Mouse (Mus musculus) hindbrain, embryonic 11.5 days (tissue): ENCODE results near the gene Ffar2. TPM values are rescaled to one million over a fixed set of nuclear protein-coding genes. Genes with fewer than 3 reads are reported as not detected.
A peak's percentile ranks its signal among the peaks of the same experiment; 100 is the strongest.

Source experiments
- ATAC-seq: fragments of 200-750 bp; cut with Nextera tagmentation; 2 replicates; pipeline ENCODE4 v1.8.0; 2017; ENCODE audit warnings: mild to moderate bottlenecking, moderate TSS enrichment, moderate library complexity; ENCODE audit not compliant: low FRiP score
- DNase-seq: peaks from one replicate; pipeline ENCODE4 v3.0.0-alpha.2; 2015; ENCODE audit warnings: low spot score
- H3K27ac ChIP-seq: fragments of 300-500 bp; sonication (generic); 2 replicates; pipeline ENCODE4 v1.5.1; 2014; ENCODE audit warnings: mild to moderate bottlenecking, low read depth, low read length
- H3K27me3 ChIP-seq: fragments of 300-500 bp; sonication (generic); 2 replicates; pipeline ENCODE4 v1.6.1; 2014; ENCODE audit warnings: mild to moderate bottlenecking, low read length, moderate library complexity, mixed read lengths; ENCODE audit not compliant: control insufficient read depth, insufficient read depth
- H3K36me3 ChIP-seq: fragments of 300-500 bp; sonication (generic); 2 replicates; pipeline ENCODE4 v1.6.1; 2014; ENCODE audit warnings: mild to moderate bottlenecking, low read length, moderate library complexity, mixed read lengths; ENCODE audit not compliant: control insufficient read depth, insufficient read depth
- H3K4me1 ChIP-seq: fragments of 300-500 bp; sonication (generic); replicated peaks from 2 replicates; pipeline ENCODE4 v1.6.1; 2014; ENCODE audit warnings: low read length, mixed read lengths; ENCODE audit not compliant: control insufficient read depth, insufficient read depth
- H3K4me2 ChIP-seq: fragments of 300-500 bp; sonication (generic); replicated peaks from 2 replicates; pipeline ENCODE4 v1.6.1; 2014; ENCODE audit warnings: mild to moderate bottlenecking, low read depth, low read length
- H3K4me3 ChIP-seq: fragments of 300-500 bp; sonication (generic); 2 replicates; pipeline ENCODE4 v1.5.1; 2014; ENCODE audit warnings: low read depth, low read length
- H3K9ac ChIP-seq: fragments of 300-500 bp; sonication (generic); 2 replicates; pipeline ENCODE4 v1.6.1; 2014; ENCODE audit warnings: low read depth, low read length
- H3K9me3 ChIP-seq: fragments of 300-500 bp; sonication (generic); 2 replicates; pipeline ENCODE4 v1.6.1; 2016; ENCODE audit warnings: low read length; ENCODE audit not compliant: control insufficient read depth
- WGBS: fragments of 180-500 bp; shearing (Covaris S2); extraction: QIAGEN DNeasy Blood & Tissue Kit; methylation state at CpG from one replicate; pipeline ENCODE4 v1.1.7; 2014; 5-methylcytosine and 5-hydroxymethylcytosine counted together
- polyA plus RNA-seq: library from polyadenylated mRNA; unstranded; fragments of >200 nt; fragmentation: Nextera tagmentation; extraction: Ambion mirVana; gene quantifications from 2 replicates; pipeline ENCODE4 v1.2.1, GENCODE M21; 2014

Ffar2 gene
- polyA plus RNA-seq, 1 experiment from 2014 or later, result 0.20 TPM

- H3K36me3 ChIP-seq, result no peaks in the 10 kb centered on the region
- 79% methylated on average over 10 of the region's 10 CpGs for WGBS
- ATAC-seq, result no peak
- no peaks in the 10 kb centered on the region for H3K4me1 ChIP-seq
- no peaks in the 10 kb centered on the region for H3K27me3 ChIP-seq
- H3K9ac ChIP-seq, result no peak overlapping the region
- no peak overlapping the region for H3K4me3 ChIP-seq
- no peak for DNase-seq
- no peak overlapping the region for H3K27ac ChIP-seq
- H3K4me2 ChIP-seq, result no peak overlapping the region
- H3K9me3 ChIP-seq, result no peaks in the 10 kb centered on the region
These were observed 33.4 kb downstream of the Ffar2 start for GRCm38 (mm10) chr7:30790141-30790540.

GRCm38 (mm10) chr7:30787377-30788022 lies 36.1 kb downstream of the Ffar2 start, which contains the start of gene Krtdap:
Gene Krtdap (plus strand): TSS chr7:30787896.
- DNase-seq (no peak), ATAC-seq (no peak)
- H3K36me3 ChIP-seq, result no peaks in the 10 kb centered on the region
- 51% methylated on average over 15 of the region's 15 CpGs for WGBS
- no peak within 1 kb of the TSS for H3K4me3 ChIP-seq
- no peaks in the 10 kb centered on the region for H3K27me3 ChIP-seq
- no peak within 1 kb of the TSS for H3K4me2 ChIP-seq
- no peak within 1 kb of the TSS for H3K27ac ChIP-seq
- no peak within 1 kb of the TSS for H3K9ac ChIP-seq
- no peaks in the 10 kb centered on the region for H3K4me1 ChIP-seq
- no peaks in the 10 kb centered on the region for H3K9me3 ChIP-seq

- no peak overlapping the region for H3K27ac ChIP-seq
- WGBS, result 70% methylated on average over 13 of the region's 13 CpGs
- no peak for DNase-seq
These were observed 37.6 kb downstream of the Ffar2 start for GRCm38 (mm10) chr7:30785721-30786546.

GRCm38 (mm10) chr7:30785154-30785553 lies 38.4 kb downstream of the Ffar2 start:
- Histone ChIP-seq H3K9me3 (no peaks in the 10 kb centered on the region), H3K36me3 (no peaks in the 10 kb centered on the region), H3K27ac (no peak overlapping the region), H3K9ac (no peak overlapping the region), H3K4me2 (no peak overlapping the region), H3K4me3 (no peak overlapping the region), H3K4me1 (no peaks in the 10 kb centered on the region), H3K27me3 (no peaks in the 10 kb centered on the region)
- no peak for DNase-seq
- no peak for ATAC-seq
- 78% methylated on average over 1 of the region's 1 CpGs for WGBS

More at GRCm38 (mm10) chr7:30785721-30786546, 37.6 kb downstream of the Ffar2 start:
- ATAC-seq, result peak; percentile 54
- Histone ChIP-seq H3K36me3 (no peaks in the 10 kb centered on the region), H3K4me1 (no peaks in the 10 kb centered on the region), H3K4me3 (no peak overlapping the region), H3K9me3 (no peaks in the 10 kb centered on the region), H3K9ac (no peak overlapping the region), H3K4me2 (no peak overlapping the region), H3K27me3 (no peaks in the 10 kb centered on the region)

GRCm38 (mm10) chr7:30782658-30783057 lies 40.9 kb downstream of the Ffar2 start:
- DNase-seq, result no peak
- H3K36me3 ChIP-seq, result no peaks in the 10 kb centered on the region
- H3K4me3 ChIP-seq, result no peak overlapping the region
- H3K9ac ChIP-seq, result no peak overlapping the region
- H3K27me3 ChIP-seq, result no peaks in the 10 kb centered on the region
- H3K9me3 ChIP-seq, result no peaks in the 10 kb centered on the region
- H3K4me2 ChIP-seq, result no peak overlapping the region
- no peak for ATAC-seq
- no peaks in the 10 kb centered on the region for H3K4me1 ChIP-seq
- 81% methylated on average over 3 of the region's 3 CpGs for WGBS
- H3K27ac ChIP-seq, result no peak overlapping the region

GRCm38 (mm10) chr7:30781792-30782191 lies 41.8 kb downstream of the Ffar2 start:
- Histone ChIP-seq H3K4me1 (no peaks in the 10 kb centered on the region), H3K4me3 (no peak overlapping the region), H3K4me2 (no peak overlapping the region), H3K36me3 (no peaks in the 10 kb centered on the region), H3K27me3 (no peaks in the 10 kb centered on the region), H3K27ac (no peak overlapping the region), H3K9me3 (no peaks in the 10 kb centered on the region), H3K9ac (no peak overlapping the region)
- ATAC-seq (no peak), DNase-seq (no peak)
- 81% methylated on average over 4 of the region's 4 CpGs for WGBS

GRCm38 (mm10) chr7:30777911-30778310 lies 45.7 kb downstream of the Ffar2 start:
- H3K4me1 ChIP-seq, result no peaks in the 10 kb centered on the region
- WGBS, result 72% methylated on average over 1 of the region's 1 CpGs
- no peak for DNase-seq
- no peaks in the 10 kb centered on the region for H3K36me3 ChIP-seq
- no peak overlapping the region for H3K4me2 ChIP-seq
- H3K4me3 ChIP-seq, result no peak overlapping the region
- no peak overlapping the region for H3K27ac ChIP-seq
- H3K9ac ChIP-seq, result no peak overlapping the region
- no peak for ATAC-seq
- no peaks in the 10 kb centered on the region for H3K9me3 ChIP-seq
- H3K27me3 ChIP-seq, result no peaks in the 10 kb centered on the region

- WGBS, result 44% methylated on average over 7 of the region's 7 CpGs
These were observed 46.4 kb downstream of the Ffar2 start for GRCm38 (mm10) chr7:30777081-30777579.

More at GRCm38 (mm10) chr7:30777081-30777579, 46.4 kb downstream of the Ffar2 start:
- DNase-seq (no peak), ATAC-seq (no peak)
- no peaks in the 10 kb centered on the region for H3K4me1 ChIP-seq
- H3K27me3 ChIP-seq, result no peaks in the 10 kb centered on the region
- H3K9ac ChIP-seq, result no peak overlapping the region
- no peaks in the 10 kb centered on the region for H3K36me3 ChIP-seq
- H3K9me3 ChIP-seq, result no peaks in the 10 kb centered on the region
- no peak overlapping the region for H3K27ac ChIP-seq
- no peak overlapping the region for H3K4me3 ChIP-seq
- H3K4me2 ChIP-seq, result no peak overlapping the region
